Mouse (Mus musculus) heart, postnatal 36 days (tissue): Measurements from ENCODE around the gene Plcb4. TPM values are rescaled to one million over a fixed set of nuclear protein-coding genes. Genes with fewer than 3 reads are reported as not detected.
"Not testable (repeated sequence)": the region's sequence is repeated elsewhere in the genome, so short reads cannot be mapped to it uniquely, and the experiment has no call there.

Experiments
- DNase-seq, 2 experiments: peaks; one replicate each; pipeline ENCODE4 v3.0.0; 2021 to 2022
- intact Hi-C: fragments of 180-260 bp; cut with DNase I; formaldehyde crosslinking; loops from one replicate; pipeline ENCODE4 v1.15.1; 2025
- total RNA-seq, 2 experiments: library from RNA; stranded (reverse); gene quantifications; 2 replicates each; pipeline ENCODE4 v1.2.3; 2021

The Plcb4 gene
- total RNA-seq, 2 experiments from 2014 or later: 57.1 to 79.8 TPM

GRCm38 (mm10) chr2:135672459-135673104 is 13.8 kb downstream of the Plcb4 start:
- intact Hi-C loops: no loop called here
- no peak for DNase-seq

GRCm38 (mm10) chr2:135673649-135674048 is 14.8 kb downstream of the Plcb4 start:
- DNase-seq: no peak
- intact Hi-C loops: no loop called here

GRCm38 (mm10) chr2:135675284-135675683 is 16.5 kb downstream of the Plcb4 start:
- intact Hi-C loops: no loop called here

GRCm38 (mm10) chr2:135676978-135677501 is 18.2 kb downstream of the Plcb4 start:
- intact Hi-C loops: no loop called here
- no peak for DNase-seq

More at GRCm38 (mm10) chr2:135675284-135675683, 16.5 kb downstream of the Plcb4 start:
- DNase-seq: no peak

GRCm38 (mm10) chr2:135677601-135678000 is 18.8 kb downstream of the Plcb4 start:
- DNase-seq: no peak
- intact Hi-C loops: no loop called here

GRCm38 (mm10) chr2:135680001-135680400 is 21.2 kb downstream of the Plcb4 start:
- no peak for DNase-seq
- intact Hi-C loops: no loop called here

- intact Hi-C loops: no loop called here
- no peak for DNase-seq
These were observed 21.8 kb downstream of the Plcb4 start for GRCm38 (mm10) chr2:135680406-135681134.

GRCm38 (mm10) chr2:135683684-135684440 is 25.1 kb downstream of the Plcb4 start:
- DNase-seq: no peak
- intact Hi-C loops: no loop called here

GRCm38 (mm10) chr2:135686692-135687091 is 27.9 kb downstream of the Plcb4 start:
- intact Hi-C loops: no loop called here
- DNase-seq: no peak

GRCm38 (mm10) chr2:135687585-135687984 is 28.8 kb downstream of the Plcb4 start:
- intact Hi-C loops: no loop called here
- no peak for DNase-seq

- intact Hi-C loops: loop anchor here (1.0 to 5.0 kb wide), 3 partner anchors 34 to 134 kb away; partner anchors contain the start of gene Plcb4
- peak; percentile 52 to 62 for DNase-seq
These were observed 34.0 kb downstream of the Plcb4 start for GRCm38 (mm10) chr2:135692568-135693488.

GRCm38 (mm10) chr2:135700686-135701413 is 42.0 kb downstream of the Plcb4 start:
- intact Hi-C loops: no loop called here
- no peak for DNase-seq

- no peak for DNase-seq
- intact Hi-C loops: no loop called here
These were observed 45.9 kb downstream of the Plcb4 start for GRCm38 (mm10) chr2:135704673-135705072.

GRCm38 (mm10) chr2:135707305-135707704 is 48.5 kb downstream of the Plcb4 start:
- intact Hi-C loops: no loop called here
- no peak for DNase-seq

- intact Hi-C loops: loop anchor here (2.0 kb wide), 1 partner anchor 14 kb away; no protein-coding TSS in a partner anchor
- no peak for DNase-seq
These were observed 49.6 kb downstream of the Plcb4 start for GRCm38 (mm10) chr2:135708386-135708785.

- intact Hi-C loops: loop anchor here (2.0 kb wide), 1 partner anchor 14 kb away; no protein-coding TSS in a partner anchor
- no peak for DNase-seq
These were observed 50.0 kb downstream of the Plcb4 start for GRCm38 (mm10) chr2:135708796-135709195.

- intact Hi-C loops: loop anchor here (2.0 to 5.0 kb wide), 2 partner anchors 15 to 272 kb away; no protein-coding TSS in a partner anchor
- not testable (repeated sequence) for DNase-seq
These were observed 50.9 kb downstream of the Plcb4 start for GRCm38 (mm10) chr2:135709736-135710135.

GRCm38 (mm10) chr2:135711049-135711924 is 52.5 kb downstream of the Plcb4 start:
- intact Hi-C loops: loop anchor here (5.0 kb wide), 1 partner anchor 274 kb away; no protein-coding TSS in a partner anchor
- peak in 1 of 2 experiments; percentile 28 for DNase-seq
